Mouse (Mus musculus) CH12.LX (cell line): ENCODE measurements at regions not wholly inside any gene's neighbourhood (a gene's known extent, or its start where the extent isn't known, plus 50 kb on each side); places are given as distances from the start of the nearest gene placed in this dataset.

Experiments used
- DNase-seq: peaks from one replicate; pipeline ENCODE4 v3.0.0-alpha.2; 2013; ENCODE audit errors: extremely low read depth
- H3K27ac ChIP-seq: 2 replicates; pipeline ENCODE4 v1.5.1; 2012; ENCODE audit warnings: low read depth, mild to moderate bottlenecking, control low read depth, moderate library complexity; ENCODE audit not compliant: insufficient read depth
- H3K27me3 ChIP-seq: replicated peaks from 2 replicates; pipeline ENCODE3; 2012; ENCODE audit warnings: inconsistent platforms
- H3K36me3 ChIP-seq, 2 experiments: replicated peaks in 1 of 2; 2 replicates each; pipeline versions ENCODE3 to v1.6.1; 2012; ENCODE audit warnings: inconsistent platforms in 1 of 2, low read length in 1 of 2, mild to moderate bottlenecking in 1 of 2, mixed read lengths in 1 of 2, moderate library complexity in 1 of 2; ENCODE audit not compliant: control insufficient read depth in 1 of 2, insufficient read depth in 1 of 2
- H3K4me1 ChIP-seq, 2 experiments: 2 replicates each; pipeline ENCODE4 v1.6.1; 2012; ENCODE audit warnings: inconsistent platforms in 1 of 2, moderate library complexity in 1 of 2; ENCODE audit not compliant: insufficient read depth in 2 of 2, control insufficient read depth in 1 of 2
- H3K4me2 ChIP-seq: 2 replicates; pipeline ENCODE4 v1.6.1; 2012; ENCODE audit warnings: low read depth, mild to moderate bottlenecking, control low read depth; ENCODE audit not compliant: poor library complexity, insufficient read depth, severe bottlenecking
- H3K4me3 ChIP-seq, 3 experiments: fragments of 150-350 bp in 1 of 3; sonication (generic) in 1 of 3; replicated peaks in 1 of 3; 2 replicates each; pipeline versions ENCODE3 to v1.5.1; 2011 to 2012; ENCODE audit warnings: low read depth in 2 of 3, low read length in 2 of 3, mild to moderate bottlenecking in 2 of 3, moderate library complexity in 2 of 3, control low read depth in 1 of 3, improper control_type of control experiment in 1 of 3, inconsistent platforms in 1 of 3, mixed read lengths in 1 of 3; ENCODE audit not compliant: poor library complexity in 1 of 3
- H3K79me2 ChIP-seq: replicated peaks from 2 replicates; pipeline ENCODE4 v1.6.1; 2012; ENCODE audit warnings: mild to moderate bottlenecking, moderate library complexity; ENCODE audit not compliant: control insufficient read depth, poor library complexity, insufficient read depth, severe bottlenecking; ENCODE audit errors: extremely low read depth
- H3K9ac ChIP-seq: 2 replicates; pipeline ENCODE4 v1.6.1; 2012; ENCODE audit warnings: low read depth, mild to moderate bottlenecking, control low read depth, moderate library complexity; ENCODE audit not compliant: insufficient read depth
- H3K9me3 ChIP-seq: replicated peaks from 2 replicates; pipeline ENCODE3; 2012; ENCODE audit warnings: low read length, inconsistent platforms, mixed read lengths
- E2F4 ChIP-seq: IDR thresholded peaks from 2 replicates; pipeline ENCODE4 v1.6.1; 2011; ENCODE audit warnings: low read depth, low read length, improper control_type of control experiment; ENCODE audit not compliant: insufficient replicate concordance
- HCFC1 ChIP-seq: IDR thresholded peaks from 2 replicates; pipeline ENCODE4 v1.6.1; 2012; ENCODE audit warnings: low read depth, mild to moderate bottlenecking, inconsistent platforms, low read length, improper control_type of control experiment
- IRF4 ChIP-seq: IDR thresholded peaks from 2 replicates; pipeline ENCODE4 v1.6.1; 2014; ENCODE audit warnings: low read depth, mild to moderate bottlenecking, inconsistent platforms, low read length, improper control_type of control experiment
- JUN ChIP-seq: IDR thresholded peaks from 2 replicates; pipeline ENCODE4 v1.6.1; 2011; ENCODE audit warnings: low read depth, mild to moderate bottlenecking, low read length, improper control_type of control experiment, moderate library complexity; ENCODE audit not compliant: insufficient read depth
- MAX ChIP-seq: IDR thresholded peaks from 2 replicates; pipeline ENCODE4 v1.6.1; 2011; ENCODE audit warnings: low read length, improper control_type of control experiment
- MAZ ChIP-seq: IDR thresholded peaks from 2 replicates; pipeline ENCODE4 v1.6.1; 2012; ENCODE audit warnings: low read depth, mild to moderate bottlenecking, inconsistent platforms, low read length, improper control_type of control experiment, moderate library complexity
- NRF1 ChIP-seq: IDR thresholded peaks from 2 replicates; pipeline ENCODE4 v1.6.1; 2014; ENCODE audit warnings: low read depth, mild to moderate bottlenecking, inconsistent platforms, low read length, improper control_type of control experiment, moderate library complexity
- POLR2AphosphoS2 ChIP-seq: IDR thresholded peaks from 2 replicates; pipeline ENCODE4 v1.6.1; 2011; ENCODE audit warnings: low read depth, low read length, improper control_type of control experiment
- RAD21 ChIP-seq: IDR thresholded peaks from 2 replicates; pipeline ENCODE4 v1.6.1; 2011; ENCODE audit warnings: low read depth, mild to moderate bottlenecking, low read length, improper control_type of control experiment, moderate library complexity
- RCOR1 ChIP-seq: conservative IDR thresholded peaks from 2 replicates; pipeline ENCODE4 v1.6.1; 2012; ENCODE audit warnings: low read depth, mild to moderate bottlenecking, inconsistent platforms, low read length, improper control_type of control experiment
- dilution Hi-C: fragments of 300-500 bp; cut with MboI; formaldehyde crosslinking; loops from 2 replicates; pipeline ENCODE4 v1.14.3; 2020; ENCODE audit warnings: low sequenced_read_pairs; ENCODE audit not compliant: extremely low pct_unique_long_range_greater_than_20kb, extremely low pct_ligation_motif_present
- in situ Hi-C: fragments of 300-500 bp; cut with MboI; formaldehyde crosslinking; loops from 3 replicates; pipeline ENCODE4 v1.14.3; 2019; ENCODE audit warnings: low sequenced_read_pairs, low pct_ligation_motif_present, low pct_unique_long_range_greater_than_20kb, mixed read lengths

- in situ Hi-C loops (no loop called here), dilution Hi-C loops (no loop called here)
- Histone ChIP-seq H3K27me3 (no peaks in the 10 kb centered on the region), H3K27ac (no peak overlapping the region), H3K9ac (no peak overlapping the region), H3K36me3 (no peaks in the 10 kb centered on the region), H3K9me3 (no peaks in the 10 kb centered on the region), H3K79me2 (no peaks in the 10 kb centered on the region), H3K4me2 (no peak overlapping the region), H3K4me1 (no peaks in the 10 kb centered on the region), H3K4me3 (no peak overlapping the region)
- no peak for DNase-seq
- TF ChIP-seq NRF1 (no peak), POLR2AphosphoS2 (no peak), MAZ (no peak), E2F4 (no peak), JUN (no peak), IRF4 (no peak), MAX (no peak), HCFC1 (no peak), RCOR1 (no peak), RAD21 (no peak)
Measured at GRCm38 (mm10) chr5:50406520-50406919, 347.7 kb upstream of the Adgra3 start.
